Mouse (Mus musculus): ENCODE measurements around the gene Myof. TPM values are rescaled to one million over a fixed set of nuclear protein-coding genes. Genes with fewer than 3 reads are reported as not detected.
A peak's percentile ranks its signal among the peaks of the same experiment; 100 is the strongest.

The Myof gene
- polyA plus RNA-seq, 1 experiment from 2014 or later = 5.5 TPM

- no peaks in the 10 kb centered on the region for H3K36me3 ChIP-seq (ENCODE audit: control insufficient read depth, insufficient read depth)
- no peak for ATAC-seq (replicated peaks; ENCODE audit: extremely low read depth, insufficient read depth, low FRiP score)
- H3K4me3 ChIP-seq (ENCODE audit: low read length) = no peak overlapping the region
- WGBS = 73% methylated on average over 15 of the region's 15 CpGs
- H3K9me3 ChIP-seq (replicated peaks; ENCODE audit: control insufficient read depth, low read length) = no peaks in the 10 kb centered on the region
- no peak overlapping the region for H3K4me2 ChIP-seq (ENCODE audit: low read depth, low read length)
- no peak overlapping the region for H3K27ac ChIP-seq (ENCODE audit: low read length)
- H3K9ac ChIP-seq (ENCODE audit: low read length) = no peak overlapping the region
- no peaks in the 10 kb centered on the region for H3K27me3 ChIP-seq (ENCODE audit: control insufficient read depth, insufficient read depth, low read length)
- H3K4me1 ChIP-seq (ENCODE audit: control insufficient read depth, insufficient read depth, low read length) = peaks cover 13% of the 10 kb centered on the region
These were observed 10.2 kb downstream of the Myof start for GRCm38 (mm10) chr19:38032993-38033734.

- Histone ChIP-seq H3K4me3 (ENCODE audit: low read length) (no peak overlapping the region), H3K4me2 (ENCODE audit: low read depth, low read length) (peak overlapping the region; percentile 37), H3K27ac (ENCODE audit: low read length) (no peak overlapping the region), H3K9ac (ENCODE audit: low read length) (no peak overlapping the region), H3K9me3 (replicated peaks; ENCODE audit: control insufficient read depth, low read length) (no peaks in the 10 kb centered on the region), H3K4me1 (ENCODE audit: control insufficient read depth, insufficient read depth, low read length) (peaks cover 20% of the 10 kb centered on the region), H3K36me3 (ENCODE audit: control insufficient read depth, insufficient read depth) (no peaks in the 10 kb centered on the region), H3K27me3 (ENCODE audit: control insufficient read depth, insufficient read depth, low read length) (no peaks in the 10 kb centered on the region)
- ATAC-seq (replicated peaks; ENCODE audit: extremely low read depth, insufficient read depth, low FRiP score) = 0 out of 2 replicates have a peak, but pooled peaks have one; percentile 10
- WGBS = 51% methylated on average over 9 of the region's 9 CpGs
These were observed 12.2 kb downstream of the Myof start for GRCm38 (mm10) chr19:38031144-38031543.

GRCm38 (mm10) chr19:38030673-38031137 lies 12.7 kb downstream of the Myof start:
- Histone ChIP-seq H3K27ac (ENCODE audit: low read length) (no peak overlapping the region), H3K4me2 (ENCODE audit: low read depth, low read length) (peak overlapping the region; percentile 37)

GRCm38 (mm10) chr19:38029871-38030270 lies 13.5 kb downstream of the Myof start:
- Histone ChIP-seq H3K4me3 (ENCODE audit: low read length) (no peak overlapping the region), H3K27me3 (ENCODE audit: control insufficient read depth, insufficient read depth, low read length) (no peaks in the 10 kb centered on the region), H3K4me2 (ENCODE audit: low read depth, low read length) (no peak overlapping the region; the same call in 1 of the 2 replicates), H3K27ac (ENCODE audit: low read length) (peak overlapping the region; percentile 30; the same call in 1 of the 2 replicates), H3K36me3 (ENCODE audit: control insufficient read depth, insufficient read depth) (no peaks in the 10 kb centered on the region), H3K4me1 (ENCODE audit: control insufficient read depth, insufficient read depth, low read length) (peaks cover 33% of the 10 kb centered on the region), H3K9ac (ENCODE audit: low read length) (no peak overlapping the region), H3K9me3 (replicated peaks; ENCODE audit: control insufficient read depth, low read length) (no peaks in the 10 kb centered on the region)
- ATAC-seq (replicated peaks; ENCODE audit: extremely low read depth, insufficient read depth, low FRiP score) = no peak
- WGBS = 51% methylated on average over 3 of the region's 3 CpGs

More at GRCm38 (mm10) chr19:38030673-38031137, 12.7 kb downstream of the Myof start:
- ATAC-seq (replicated peaks; ENCODE audit: extremely low read depth, insufficient read depth, low FRiP score) = 0 out of 2 replicates have a peak, but pooled peaks have one; percentile 37
- H3K27me3 ChIP-seq (ENCODE audit: control insufficient read depth, insufficient read depth, low read length) = no peaks in the 10 kb centered on the region
- H3K36me3 ChIP-seq (ENCODE audit: control insufficient read depth, insufficient read depth) = no peaks in the 10 kb centered on the region
- 0 out of 2 replicates have a peak overlapping the region, but pooled peaks have one; percentile 30 for H3K9ac ChIP-seq (ENCODE audit: low read length)
- peaks cover 24% of the 10 kb centered on the region for H3K4me1 ChIP-seq (ENCODE audit: control insufficient read depth, insufficient read depth, low read length)
- H3K9me3 ChIP-seq (replicated peaks; ENCODE audit: control insufficient read depth, low read length) = no peaks in the 10 kb centered on the region
- under 1% methylated on average over 11 of the region's 23 CpGs for WGBS
- H3K4me3 ChIP-seq (ENCODE audit: low read length) = no peak overlapping the region; the same call in 1 of the 2 replicates

- H3K27me3 ChIP-seq (ENCODE audit: control insufficient read depth, insufficient read depth, low read length) = no peaks in the 10 kb centered on the region
- no peak for ATAC-seq (replicated peaks; ENCODE audit: extremely low read depth, insufficient read depth, low FRiP score)
- H3K4me3 ChIP-seq (ENCODE audit: low read length) = no peak overlapping the region
- no peaks in the 10 kb centered on the region for H3K9me3 ChIP-seq (replicated peaks; ENCODE audit: control insufficient read depth, low read length)
- no peak overlapping the region for H3K9ac ChIP-seq (ENCODE audit: low read length)
- no peaks in the 10 kb centered on the region for H3K36me3 ChIP-seq (ENCODE audit: control insufficient read depth, insufficient read depth)
- WGBS = 81% methylated on average over 3 of the region's 3 CpGs
- peak overlapping the region; percentile 30 for H3K27ac ChIP-seq (ENCODE audit: low read length)
- peaks cover 35% of the 10 kb centered on the region for H3K4me1 ChIP-seq (ENCODE audit: control insufficient read depth, insufficient read depth, low read length)
- H3K4me2 ChIP-seq (ENCODE audit: low read depth, low read length) = no peak overlapping the region
These were observed 14.1 kb downstream of the Myof start for GRCm38 (mm10) chr19:38029292-38029691.

- WGBS = 41% methylated on average over 10 of the region's 10 CpGs
- H3K36me3 ChIP-seq (ENCODE audit: control insufficient read depth, insufficient read depth) = no peaks in the 10 kb centered on the region
- no peak overlapping the region for H3K4me3 ChIP-seq (ENCODE audit: low read length)
- H3K9ac ChIP-seq (ENCODE audit: low read length) = no peak overlapping the region
- peaks cover 35% of the 10 kb centered on the region for H3K4me1 ChIP-seq (ENCODE audit: control insufficient read depth, insufficient read depth, low read length)
- no peaks in the 10 kb centered on the region for H3K27me3 ChIP-seq (ENCODE audit: control insufficient read depth, insufficient read depth, low read length)
- H3K27ac ChIP-seq (ENCODE audit: low read length) = peak overlapping the region; percentile 55
- no peak overlapping the region for H3K4me2 ChIP-seq (ENCODE audit: low read depth, low read length)
- ATAC-seq (replicated peaks; ENCODE audit: extremely low read depth, insufficient read depth, low FRiP score) = no peak
- H3K9me3 ChIP-seq (replicated peaks; ENCODE audit: control insufficient read depth, low read length) = no peaks in the 10 kb centered on the region
These were observed 15.4 kb downstream of the Myof start for GRCm38 (mm10) chr19:38027881-38028521.

GRCm38 (mm10) chr19:38027389-38027788 lies 16.0 kb downstream of the Myof start:
- Histone ChIP-seq H3K36me3 (ENCODE audit: control insufficient read depth, insufficient read depth) (no peaks in the 10 kb centered on the region), H3K9ac (ENCODE audit: low read length) (no peak overlapping the region), H3K4me2 (ENCODE audit: low read depth, low read length) (no peak overlapping the region), H3K9me3 (replicated peaks; ENCODE audit: control insufficient read depth, low read length) (no peaks in the 10 kb centered on the region), H3K4me3 (ENCODE audit: low read length) (no peak overlapping the region), H3K4me1 (ENCODE audit: control insufficient read depth, insufficient read depth, low read length) (peaks cover 35% of the 10 kb centered on the region), H3K27me3 (ENCODE audit: control insufficient read depth, insufficient read depth, low read length) (no peaks in the 10 kb centered on the region), H3K27ac (ENCODE audit: low read length) (peak overlapping the region; percentile 55)
- 84% methylated on average over 6 of the region's 6 CpGs for WGBS
- no peak for ATAC-seq (replicated peaks; ENCODE audit: extremely low read depth, insufficient read depth, low FRiP score)

GRCm38 (mm10) chr19:38026211-38026624 lies 17.2 kb downstream of the Myof start:
- no peaks in the 10 kb centered on the region for H3K36me3 ChIP-seq (ENCODE audit: control insufficient read depth, insufficient read depth)
- WGBS = 63% methylated on average over 8 of the region's 8 CpGs

More at GRCm38 (mm10) chr19:38026211-38026624, 17.2 kb downstream of the Myof start:
- Histone ChIP-seq H3K9me3 (replicated peaks; ENCODE audit: control insufficient read depth, low read length) (no peaks in the 10 kb centered on the region), H3K4me2 (ENCODE audit: low read depth, low read length) (no peak overlapping the region), H3K4me3 (ENCODE audit: low read length) (no peak overlapping the region), H3K9ac (ENCODE audit: low read length) (no peak overlapping the region), H3K4me1 (ENCODE audit: control insufficient read depth, insufficient read depth, low read length) (peaks cover 35% of the 10 kb centered on the region), H3K27me3 (ENCODE audit: control insufficient read depth, insufficient read depth, low read length) (no peaks in the 10 kb centered on the region), H3K27ac (ENCODE audit: low read length) (peak overlapping the region; percentile 66)
- ATAC-seq (replicated peaks; ENCODE audit: extremely low read depth, insufficient read depth, low FRiP score) = peak; percentile 5; the same call in 1 of the 2 replicates

All from heart, embryonic 16.5 days (tissue).